Mouse (Mus musculus): ENCODE data around the gene Nhsl1. TPM values are rescaled to one million over a fixed set of nuclear protein-coding genes. Genes with fewer than 3 reads are reported as not detected.

Gene Nhsl1
- total RNA-seq, 4 experiments from 2014 or later, result 5.9 to 7.1 (median 6.4) TPM

GRCm38 (mm10) chr10:18483658-18484057 lies 164.9 kb downstream of the Nhsl1 start:
- no peak for DNase-seq (ENCODE audit: low spot score in 2 of 2)

GRCm38 (mm10) chr10:18484731-18485130 lies 165.9 kb downstream of the Nhsl1 start:
- DNase-seq (ENCODE audit: low spot score in 2 of 2), result no peak

- DNase-seq (ENCODE audit: low spot score in 2 of 2), result no peak
Measured at GRCm38 (mm10) chr10:18488239-18488803, 169.5 kb downstream of the Nhsl1 start.

- DNase-seq (ENCODE audit: low spot score in 2 of 2), result no peak
Measured at GRCm38 (mm10) chr10:18489936-18490335, 171.2 kb downstream of the Nhsl1 start.

GRCm38 (mm10) chr10:18491952-18492351 lies 173.2 kb downstream of the Nhsl1 start:
- no peak for DNase-seq (ENCODE audit: low spot score in 2 of 2)

- no peak for DNase-seq (ENCODE audit: low spot score in 2 of 2)
Measured at GRCm38 (mm10) chr10:18493010-18493894, 174.5 kb downstream of the Nhsl1 start.

- no peak for DNase-seq (ENCODE audit: low spot score in 2 of 2)
Measured at GRCm38 (mm10) chr10:18494249-18494648, 175.5 kb downstream of the Nhsl1 start.

GRCm38 (mm10) chr10:18497066-18497465 lies 178.3 kb downstream of the Nhsl1 start:
- DNase-seq (ENCODE audit: low spot score in 2 of 2), result no peak

GRCm38 (mm10) chr10:18501997-18502396 lies 183.2 kb downstream of the Nhsl1 start:
- no peak for DNase-seq (ENCODE audit: low spot score in 2 of 2)

GRCm38 (mm10) chr10:18505690-18506089 lies 186.9 kb downstream of the Nhsl1 start:
- DNase-seq (ENCODE audit: low spot score in 2 of 2), result no peak

GRCm38 (mm10) chr10:18506501-18506946 lies 187.7 kb downstream of the Nhsl1 start:
- no peak for DNase-seq (ENCODE audit: low spot score in 2 of 2)

GRCm38 (mm10) chr10:18507869-18508473 lies 189.2 kb downstream of the Nhsl1 start:
- DNase-seq (ENCODE audit: low spot score in 2 of 2), result no peak

GRCm38 (mm10) chr10:18508586-18508985 lies 189.8 kb downstream of the Nhsl1 start:
- DNase-seq (ENCODE audit: low spot score in 2 of 2), result no peak

GRCm38 (mm10) chr10:18510663-18511062 lies 191.9 kb downstream of the Nhsl1 start:
- no peak for DNase-seq (ENCODE audit: low spot score in 2 of 2)

- DNase-seq (ENCODE audit: low spot score in 2 of 2), result peak in 1 of 2 experiments; percentile 31
Measured at GRCm38 (mm10) chr10:18511496-18511895, 192.7 kb downstream of the Nhsl1 start.

GRCm38 (mm10) chr10:18522556-18522955 lies 203.8 kb downstream of the Nhsl1 start:
- DNase-seq (ENCODE audit: low spot score in 2 of 2), result no peak

- DNase-seq (ENCODE audit: low spot score in 2 of 2), result no peak
Measured at GRCm38 (mm10) chr10:18525311-18525710, 206.5 kb downstream of the Nhsl1 start.

GRCm38 (mm10) chr10:18525726-18526125 lies 206.9 kb downstream of the Nhsl1 start:
- no peak for DNase-seq (ENCODE audit: low spot score in 2 of 2)

- peak; percentile 41 to 54 for DNase-seq (ENCODE audit: low spot score in 2 of 2)
Measured at GRCm38 (mm10) chr10:18526184-18526850, 207.5 kb downstream of the Nhsl1 start.

- DNase-seq (ENCODE audit: low spot score in 2 of 2), result no peak
Measured at GRCm38 (mm10) chr10:18526851-18527675, 208.3 kb downstream of the Nhsl1 start.

- no peak for DNase-seq (ENCODE audit: low spot score in 2 of 2)
Measured at GRCm38 (mm10) chr10:18527766-18528165, 209.0 kb downstream of the Nhsl1 start.
